Mouse (Mus musculus) midbrain, embryonic 10.5 days (tissue): Measurements from ENCODE around the gene Cox20. TPM values are rescaled to one million over a fixed set of nuclear protein-coding genes. Genes with fewer than 3 reads are reported as not detected.

ENCODE experiments used
- DNase-seq: peaks from one replicate; pipeline ENCODE4 v3.0.0-alpha.2; 2017; ENCODE audit warnings: low spot score
- H3K27ac ChIP-seq: fragments of 300-500 bp; sonication (generic); replicated peaks from 2 replicates; pipeline ENCODE4 v1.5.1; 2016; ENCODE audit warnings: mild to moderate bottlenecking
- H3K27me3 ChIP-seq: fragments of 300-500 bp; sonication (generic); 2 replicates; pipeline ENCODE4 v1.6.1; 2016; ENCODE audit warnings: low read depth, mild to moderate bottlenecking; ENCODE audit not compliant: poor library complexity, severe bottlenecking
- H3K36me3 ChIP-seq: fragments of 300-500 bp; sonication (generic); 2 replicates; pipeline ENCODE4 v1.6.1; 2016; ENCODE audit warnings: mild to moderate bottlenecking, moderate library complexity
- H3K4me1 ChIP-seq: fragments of 300-500 bp; sonication (generic); 2 replicates; pipeline ENCODE4 v1.6.1; 2016
- H3K4me3 ChIP-seq: fragments of 300-500 bp; sonication (generic); 2 replicates; pipeline ENCODE4 v1.5.1; 2016; ENCODE audit warnings: mild to moderate bottlenecking, moderate library complexity
- H3K9me3 ChIP-seq: fragments of 300-500 bp; sonication (generic); replicated peaks from 2 replicates; pipeline ENCODE4 v1.6.1; 2016; ENCODE audit warnings: mild to moderate bottlenecking
- WGBS: fragments of 180-500 bp; shearing (Covaris S2); methylation state at CpG from one replicate; pipeline ENCODE4 v1.1.7; 2016; 5-methylcytosine and 5-hydroxymethylcytosine counted together
- polyA plus RNA-seq: library from polyadenylated mRNA; unstranded; fragments of >200 nt; fragmentation: Nextera tagmentation; extraction: Ambion mirVana; gene quantifications from 2 replicates; pipeline ENCODE4 v1.2.1, GENCODE M21; 2016

The Cox20 gene
- polyA plus RNA-seq, 1 experiment from 2014 or later: 96.1 TPM

- peak; percentile 2 for DNase-seq
- no peaks in the 10 kb centered on the region for H3K27me3 ChIP-seq
- peaks cover 24% of the 10 kb centered on the region for H3K4me1 ChIP-seq
- H3K9me3 ChIP-seq: no peaks in the 10 kb centered on the region
- no peak overlapping the region for H3K4me3 ChIP-seq
- no peak overlapping the region for H3K27ac ChIP-seq
- peaks cover 95% of the 10 kb centered on the region for H3K36me3 ChIP-seq
- 83% methylated on average over 1 of the region's 1 CpGs for WGBS
Observed at GRCm38 (mm10) chr1:178324568-178324967, 5.6 kb downstream of the Cox20 start.

DNA sequence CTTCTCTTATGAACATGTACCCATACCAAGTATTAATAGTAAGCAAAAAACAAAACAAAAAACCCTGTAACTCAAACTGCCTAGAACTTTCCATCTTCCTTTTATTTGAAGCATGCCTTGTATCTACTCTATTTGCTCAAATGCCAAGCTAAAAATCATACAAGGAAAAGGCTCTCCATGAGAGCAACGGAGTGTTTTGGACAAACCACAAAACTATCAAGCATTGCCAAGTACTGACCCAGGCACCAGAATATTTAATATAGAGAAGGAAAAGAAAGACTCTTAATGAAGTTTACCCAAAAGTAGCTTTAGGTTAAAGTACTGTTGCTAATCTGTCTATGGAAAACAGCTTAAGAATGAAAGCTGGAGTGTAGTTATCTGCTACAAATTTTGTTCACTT lies 7.4 kb downstream of the Cox20 start:
- Histone ChIP-seq H3K27me3 (no peaks in the 10 kb centered on the region), H3K36me3 (peaks cover 100% of the 10 kb centered on the region), H3K4me3 (no peak overlapping the region), H3K27ac (no peak overlapping the region), H3K9me3 (no peaks in the 10 kb centered on the region), H3K4me1 (peaks cover 7% of the 10 kb centered on the region)
- DNase-seq: no peak
- WGBS: 98% methylated on average over 1 of the region's 1 CpGs

GRCm38 (mm10) chr1:178326950-178327349 lies 8.0 kb downstream of the Cox20 start:
- Histone ChIP-seq H3K36me3 (peaks cover 100% of the 10 kb centered on the region), H3K4me3 (no peak overlapping the region), H3K27me3 (no peaks in the 10 kb centered on the region), H3K9me3 (no peaks in the 10 kb centered on the region), H3K27ac (no peak overlapping the region), H3K4me1 (peaks cover 1% of the 10 kb centered on the region; the same call in 1 of the 2 replicates)
- 96% methylated on average over 1 of the region's 1 CpGs for WGBS
- DNase-seq: no peak

- H3K27ac ChIP-seq: no peak overlapping the region
- H3K36me3 ChIP-seq: peaks cover 100% of the 10 kb centered on the region
- no peak for DNase-seq
- 87% methylated on average over 5 of the region's 5 CpGs for WGBS
- no peak overlapping the region for H3K4me3 ChIP-seq
- no peaks in the 10 kb centered on the region for H3K9me3 ChIP-seq
- no peaks in the 10 kb centered on the region for H3K27me3 ChIP-seq
- peaks cover 13% of the 10 kb centered on the region for H3K4me1 ChIP-seq
Observed at GRCm38 (mm10) chr1:178329017-178329416, 10.1 kb downstream of the Cox20 start.

DNA sequence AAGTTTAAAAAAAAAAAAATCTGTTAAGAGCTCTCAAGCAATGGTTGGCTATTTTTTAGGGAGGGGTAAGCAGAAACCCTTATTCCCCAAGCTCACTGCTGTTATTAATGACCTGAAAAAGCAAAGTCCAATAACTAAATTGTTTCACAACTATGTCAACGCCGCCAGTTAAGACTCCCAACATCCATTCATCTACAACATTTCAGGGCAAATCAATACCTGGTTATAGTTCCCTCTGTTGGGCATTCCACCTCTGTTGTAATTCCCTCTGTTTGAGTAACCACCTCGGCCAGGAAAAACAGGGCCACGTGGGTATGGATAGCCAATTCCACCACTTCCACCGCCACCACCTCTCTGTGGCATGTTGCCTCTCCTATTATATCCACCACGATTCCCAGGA lies 11.0 kb downstream of the Cox20 start:
- WGBS: 83% methylated on average over 6 of the region's 6 CpGs
- Histone ChIP-seq H3K4me1 (peaks cover 22% of the 10 kb centered on the region), H3K4me3 (no peak overlapping the region), H3K27ac (no peak overlapping the region), H3K27me3 (no peaks in the 10 kb centered on the region), H3K9me3 (no peaks in the 10 kb centered on the region), H3K36me3 (peaks cover 100% of the 10 kb centered on the region)
- DNase-seq: no peak

DNA sequence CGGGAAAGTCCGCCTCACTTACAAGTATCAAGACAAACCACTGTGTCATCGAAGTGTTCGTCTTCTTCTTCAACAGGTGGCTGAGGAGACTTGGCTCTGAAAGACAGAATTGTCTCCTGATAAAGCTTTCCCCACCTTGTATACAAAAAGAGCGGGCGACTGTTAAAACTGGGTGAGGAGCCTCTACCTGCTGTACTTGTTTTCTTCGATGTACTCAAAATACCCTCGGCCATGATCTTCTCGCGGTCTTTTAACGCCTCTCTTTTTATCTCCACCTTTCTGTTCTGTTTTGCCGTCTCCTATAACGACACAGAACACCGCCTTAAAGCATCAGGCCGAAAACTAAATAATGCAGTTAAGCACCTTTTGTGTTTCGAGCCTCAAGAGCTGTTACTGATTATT lies 16.9 kb downstream of the Cox20 start:
- WGBS: under 1% methylated on average over 16 of the region's 16 CpGs
- Histone ChIP-seq H3K27me3 (no peaks in the 10 kb centered on the region), H3K4me1 (peaks cover 36% of the 10 kb centered on the region), H3K36me3 (peaks cover 51% of the 10 kb centered on the region), H3K27ac (peak overlapping the region; percentile 100), H3K9me3 (no peaks in the 10 kb centered on the region), H3K4me3 (peak overlapping the region; percentile 100)
- DNase-seq: peak; percentile 33

GRCm38 (mm10) chr1:178336289-178336775 lies 17.4 kb downstream of the Cox20 start:
- Histone ChIP-seq H3K9me3 (no peaks in the 10 kb centered on the region), H3K4me1 (peaks cover 36% of the 10 kb centered on the region), H3K36me3 (peaks cover 47% of the 10 kb centered on the region), H3K27ac (peak overlapping the region; percentile 100), H3K27me3 (no peaks in the 10 kb centered on the region), H3K4me3 (peak overlapping the region; percentile 100)
- peak; percentile 96 for DNase-seq
- under 1% methylated on average over 52 of the region's 53 CpGs for WGBS

DNA sequence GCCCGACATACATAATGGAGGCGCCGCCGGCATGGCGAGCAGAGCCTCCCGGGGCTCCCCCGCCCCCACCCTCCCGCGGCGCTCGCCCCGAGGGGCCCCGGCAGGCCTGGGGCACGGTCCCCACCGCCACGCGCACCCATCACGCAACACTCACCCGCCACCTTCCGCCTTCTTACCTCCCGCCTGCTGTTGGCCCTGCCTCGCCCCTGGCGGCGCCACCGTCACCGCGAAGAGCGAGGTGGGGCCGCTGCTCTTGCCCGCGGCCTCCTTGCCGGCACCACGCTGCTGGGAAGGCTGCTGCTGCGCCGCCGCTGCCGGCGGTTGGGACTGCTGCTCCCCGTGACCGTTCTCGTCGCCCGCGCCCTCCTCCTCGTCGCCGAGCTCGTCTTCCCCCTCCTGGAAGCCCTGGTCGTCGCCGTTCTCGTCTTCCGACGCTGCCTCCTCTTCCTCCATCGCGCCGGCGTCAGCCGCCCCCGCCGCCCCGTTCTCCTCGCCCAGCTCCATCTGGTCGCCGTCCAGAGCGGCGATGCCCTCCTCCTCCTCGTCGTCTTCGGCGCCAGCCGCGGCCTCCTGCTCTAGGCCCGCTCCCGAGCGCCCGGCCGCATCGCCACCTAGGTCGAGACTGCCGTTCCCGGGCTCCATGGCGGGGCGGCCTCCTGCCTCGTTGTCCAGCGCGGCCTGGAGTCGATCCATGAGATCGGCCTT lies 18.0 kb downstream of the Cox20 start:
- Histone ChIP-seq H3K27me3 (no peaks in the 10 kb centered on the region), H3K9me3 (no peaks in the 10 kb centered on the region), H3K4me1 (peaks cover 36% of the 10 kb centered on the region), H3K36me3 (peaks cover 41% of the 10 kb centered on the region), H3K27ac (peak overlapping the region; percentile 100), H3K4me3 (peak overlapping the region; percentile 100)
- WGBS: under 1% methylated on average over 85 of the region's 89 CpGs
- no peak for DNase-seq

- Histone ChIP-seq H3K4me1 (peaks cover 34% of the 10 kb centered on the region), H3K27ac (peak within 1 kb of the TSS; percentile 100)
- under 1% methylated on average over 72 of the region's 73 CpGs for WGBS
Observed at GRCm38 (mm10) chr1:178337551-178338317, 18.8 kb downstream of the Cox20 start, which contains the start of gene Hnrnpu. TSS of gene Hnrnpu (minus strand) at chr1:178337797.

DNA sequence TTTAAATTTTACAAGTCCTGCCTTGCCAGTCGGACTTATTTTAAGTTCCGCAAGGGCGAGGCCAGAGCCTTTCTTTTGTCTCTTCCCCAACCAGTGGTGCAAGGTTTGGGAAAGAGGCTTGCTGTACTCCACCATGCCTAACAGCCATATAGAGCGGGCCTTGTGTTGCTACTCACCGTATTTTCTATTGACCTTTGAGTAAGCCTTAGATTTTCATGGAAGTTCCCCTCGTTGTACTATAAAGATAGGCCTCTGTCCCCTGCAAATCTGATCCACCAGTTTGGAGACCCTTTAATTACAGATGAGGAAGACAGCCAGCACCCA lies 19.4 kb downstream of the Cox20 start:
- peak overlapping the region; percentile 100 for H3K4me3 ChIP-seq
- H3K4me1 ChIP-seq: peaks cover 28% of the 10 kb centered on the region
- H3K27ac ChIP-seq: peak overlapping the region; percentile 100
- no peaks in the 10 kb centered on the region for H3K9me3 ChIP-seq
- WGBS: 3% methylated on average over 6 of the region's 6 CpGs
- no peaks in the 10 kb centered on the region for H3K27me3 ChIP-seq
- H3K36me3 ChIP-seq: peaks cover 27% of the 10 kb centered on the region
- DNase-seq: peak; percentile 54

More at GRCm38 (mm10) chr1:178337551-178338317, 18.8 kb downstream of the Cox20 start, which contains the start of gene Hnrnpu:
- peak within 1 kb of the TSS; percentile 100 for H3K4me3 ChIP-seq
- no peaks in the 10 kb centered on the region for H3K9me3 ChIP-seq
- H3K36me3 ChIP-seq: peaks cover 33% of the 10 kb centered on the region
- peak; percentile 94 for DNase-seq
- no peaks in the 10 kb centered on the region for H3K27me3 ChIP-seq

DNA sequence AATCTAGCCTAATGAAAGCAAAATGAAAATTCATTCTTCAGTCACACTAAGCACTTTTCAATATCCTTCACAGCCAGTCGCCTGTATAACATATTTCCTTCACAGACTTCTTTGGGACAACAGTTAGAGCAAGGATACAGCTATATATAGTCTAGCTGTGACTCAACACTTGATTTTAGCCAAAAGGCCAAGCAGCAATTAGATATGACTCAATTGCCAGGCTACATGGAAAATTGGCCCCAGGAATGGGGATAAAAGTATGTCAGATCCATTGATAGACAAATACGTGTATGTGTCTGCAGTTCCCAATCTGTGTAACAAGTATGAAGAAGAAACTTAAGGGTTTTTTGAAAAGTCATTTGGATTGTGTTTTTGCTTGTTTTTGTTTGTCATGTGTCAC lies 21.3 kb downstream of the Cox20 start:
- no peak for DNase-seq
- Histone ChIP-seq H3K36me3 (peaks cover 8% of the 10 kb centered on the region), H3K4me1 (peaks cover 11% of the 10 kb centered on the region), H3K27me3 (no peaks in the 10 kb centered on the region), H3K4me3 (no peak overlapping the region), H3K27ac (no peak overlapping the region), H3K9me3 (no peaks in the 10 kb centered on the region)
- 88% methylated on average over 2 of the region's 2 CpGs for WGBS

DNA sequence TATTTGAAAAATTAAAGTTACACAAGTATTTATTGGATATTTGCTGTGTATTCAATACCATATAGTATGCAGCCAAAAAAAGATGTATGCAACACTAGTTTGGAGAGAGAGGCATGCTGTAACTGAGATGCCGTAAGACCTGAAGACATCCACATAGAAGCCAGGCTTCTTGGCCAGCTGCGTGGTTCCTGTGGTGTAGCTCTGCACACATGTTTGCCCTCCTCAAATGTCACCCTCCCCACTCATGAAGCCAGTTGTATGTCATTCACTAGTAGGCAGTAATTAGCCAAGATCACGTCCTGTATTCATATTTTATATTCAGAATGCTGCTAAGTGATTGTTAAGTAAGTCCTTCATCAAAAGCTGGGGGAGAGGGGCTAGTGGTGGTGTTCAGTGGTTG lies 22.5 kb downstream of the Cox20 start:
- Histone ChIP-seq H3K9me3 (no peaks in the 10 kb centered on the region), H3K36me3 (no peaks in the 10 kb centered on the region), H3K27ac (no peak overlapping the region), H3K4me3 (no peak overlapping the region), H3K4me1 (peaks cover 10% of the 10 kb centered on the region), H3K27me3 (no peaks in the 10 kb centered on the region)
- DNase-seq: no peak
- 93% methylated on average over 3 of the region's 3 CpGs for WGBS

DNA sequence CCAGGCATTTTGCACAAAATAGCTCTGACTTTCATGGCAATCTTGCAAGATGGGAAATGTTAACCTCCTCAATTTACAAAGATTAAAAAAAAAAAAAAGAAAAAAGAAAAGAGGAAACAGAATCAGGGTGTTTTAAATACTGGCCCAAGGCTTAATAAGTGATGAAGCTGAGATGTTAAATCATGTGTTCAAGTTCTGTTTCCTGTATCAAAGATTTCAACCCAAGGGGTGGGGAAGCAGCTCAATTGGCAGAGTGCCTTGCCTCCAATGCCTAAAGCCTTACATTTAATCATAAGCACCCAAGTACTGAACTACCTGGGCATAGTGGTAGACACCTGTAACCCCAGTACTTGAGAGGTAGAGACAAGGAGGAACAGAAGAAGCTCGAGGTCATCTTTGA lies 23.1 kb downstream of the Cox20 start:
- no peaks in the 10 kb centered on the region for H3K9me3 ChIP-seq
- peaks cover 10% of the 10 kb centered on the region for H3K4me1 ChIP-seq
- WGBS: 89% methylated on average over 1 of the region's 1 CpGs
- no peaks in the 10 kb centered on the region for H3K36me3 ChIP-seq
- no peak for DNase-seq
- no peaks in the 10 kb centered on the region for H3K27me3 ChIP-seq
- H3K27ac ChIP-seq: no peak overlapping the region
- no peak overlapping the region for H3K4me3 ChIP-seq
